In genomic region chr19:22700871-22701651, GRCm38 (mm10) we compare ENCODE assay signal across 12 mouse cellular contexts.
DNase-seq lines count a peak whose midpoint lies in the region; ATAC-seq and TF ChIP-seq lines count a peak whose summit lies in the region.
"Had no signal": no experiment of that assay in that cellular context is flagged by ENCODE, and none has a peak within 500 bp of the region (broad histone marks: within the 10 kb centered on the region; RNA-seq: fewer than 3 reads in every experiment).

No protein-coding gene starts in this region.

- H3K9ac ChIP-seq in hindbrain, postnatal 0 days (replicated peaks; ENCODE audit: low read length) = no peak overlapping the region
- no peak overlapping the region for H3K9ac ChIP-seq in limb, embryonic 12.5 days (replicated peaks)
- H3K9ac ChIP-seq: liver, embryonic 14.5 days; midbrain, embryonic 15.5 days had no signal

- WGBS in hindbrain, postnatal 0 days = 27% methylated on average over 5 of the region's 5 CpGs
- WGBS in hindbrain, embryonic 10.5 days = 22% methylated on average over 5 of the region's 5 CpGs
- 12% methylated on average over 5 of the region's 5 CpGs for WGBS in limb, embryonic 12.5 days

- no peak overlapping the region for H3K4me2 ChIP-seq in hindbrain, postnatal 0 days (ENCODE audit: low read depth, low read length)
- no peak overlapping the region for H3K4me2 ChIP-seq in limb, embryonic 12.5 days
- H3K4me2 ChIP-seq: midbrain, embryonic 15.5 days had no signal

- no peak overlapping the region for H3K27ac ChIP-seq in hindbrain, postnatal 0 days
- H3K27ac ChIP-seq in hindbrain, embryonic 10.5 days = no peak overlapping the region
- H3K27ac ChIP-seq in limb, embryonic 12.5 days = peak overlapping the region; percentile 41; the same call in 1 of the 2 replicates
- H3K27ac ChIP-seq: liver, embryonic 14.5 days; midbrain, embryonic 15.5 days had no signal

- H3K36me3 ChIP-seq in hindbrain, postnatal 0 days (ENCODE audit: insufficient read depth, low read length) = no peaks in the 10 kb centered on the region
- H3K36me3 ChIP-seq in hindbrain, embryonic 10.5 days = no peaks in the 10 kb centered on the region
- no peaks in the 10 kb centered on the region for H3K36me3 ChIP-seq in limb, embryonic 12.5 days
- H3K36me3 ChIP-seq: midbrain, embryonic 15.5 days had no signal

- H3K4me1 ChIP-seq in hindbrain, postnatal 0 days (ENCODE audit: insufficient read depth, low read length) = no peaks in the 10 kb centered on the region
- H3K4me1 ChIP-seq in hindbrain, embryonic 10.5 days (replicated peaks) = peaks cover 20% of the 10 kb centered on the region
- peaks cover 22% of the 10 kb centered on the region for H3K4me1 ChIP-seq in limb, embryonic 12.5 days (replicated peaks)
- H3K4me1 ChIP-seq: midbrain, embryonic 15.5 days had no signal

- no peaks in the 10 kb centered on the region for H3K9me3 ChIP-seq in hindbrain, postnatal 0 days (ENCODE audit: low read length)
- H3K9me3 ChIP-seq in hindbrain, embryonic 10.5 days = no peaks in the 10 kb centered on the region
- no peaks in the 10 kb centered on the region for H3K9me3 ChIP-seq in limb, embryonic 12.5 days
- H3K9me3 ChIP-seq: midbrain, embryonic 15.5 days had no signal

- no peak overlapping the region for H3K4me3 ChIP-seq in hindbrain, postnatal 0 days (ENCODE audit: low read length)
- H3K4me3 ChIP-seq in hindbrain, embryonic 10.5 days = no peak overlapping the region
- H3K4me3 ChIP-seq in limb, embryonic 12.5 days (replicated peaks) = no peak overlapping the region
- H3K4me3 ChIP-seq: midbrain, embryonic 15.5 days had no signal

- H3K27me3 ChIP-seq in hindbrain, postnatal 0 days (ENCODE audit: insufficient read depth, low read length) = no peaks in the 10 kb centered on the region
- H3K27me3 ChIP-seq in hindbrain, embryonic 10.5 days (ENCODE audit: insufficient read depth, poor library complexity, severe bottlenecking) = peaks cover 9% of the 10 kb centered on the region; the same call in 1 of the 2 replicates
- H3K27me3 ChIP-seq in limb, embryonic 12.5 days = no peaks in the 10 kb centered on the region
- H3K27me3 ChIP-seq: midbrain, embryonic 15.5 days had no signal

- DNase-seq in hindbrain, postnatal 0 days (ENCODE audit: low spot score) = peak; percentile 54
- DNase-seq in hindbrain, embryonic 10.5 days (ENCODE audit: low spot score) = no peak
- DNase-seq in right cerebral cortex, postnatal 4 days = peak; percentile 4
- DNase-seq in right cerebral cortex, postnatal 14 days = no peak
- DNase-seq in kidney, adult 18-20 months = peak; percentile 48
- DNase-seq in spleen, postnatal 4 days (ENCODE audit: low spot score in 2 of 2) = no peak
- no peak for DNase-seq in gastrocnemius, postnatal 10 days
- DNase-seq: adrenal gland, postnatal 25 days; cerebellum, postnatal 14 days had no signal

- TF ChIP-seq CTCF in hindbrain, postnatal 0 days (IDR thresholded peaks at IDR 0.05; ENCODE audit: low read depth) = no peak

- ATAC-seq in hindbrain, postnatal 0 days = no peak
- ATAC-seq in limb, embryonic 12.5 days (ENCODE audit: insufficient number of reproducible peaks, insufficient read depth, low FRiP score, low TSS enrichment, low read depth) = no peak
- ATAC-seq: midbrain, embryonic 15.5 days had no signal

Comparison
In these comparisons a context has a peak if more than half of its experiments do, and no peak if none do; other contexts are left out.
1. DNase-seq: peak in hindbrain, postnatal 0 days (single experiment), right cerebral cortex, postnatal 4 days (single experiment) and kidney, adult 18-20 months (single experiment); none in hindbrain, embryonic 10.5 days (single experiment), right cerebral cortex, postnatal 14 days (single experiment), spleen, postnatal 4 days (0 of 2) and gastrocnemius, postnatal 10 days (single experiment).